Mouse (Mus musculus) heart, adult 2 months (tissue): ENCODE measurements around the gene Zfp385a.

Source experiments
- CTCF ChIP-seq: fragments of 200-600 bp; IDR thresholded peaks from 2 replicates; pipeline ENCODE4 v1.8.1; 2022; ENCODE audit warnings: antibody characterized with exemption, mild to moderate bottlenecking, moderate library complexity
- POLR2A ChIP-seq: fragments of 200-500 bp; IDR thresholded peaks from 2 replicates; pipeline ENCODE4 v1.6.1; 2011; ENCODE audit warnings: mild to moderate bottlenecking, low read depth, low read length, control low read depth; ENCODE audit not compliant: insufficient read depth

GRCm38 (mm10) chr15:103321076-103321475, 18.8 kb downstream of the Zfp385a start:
- TF ChIP-seq POLR2A (no peak), CTCF (peak; percentile 60)
